Mouse (Mus musculus): ENCODE measurements around the gene Cab39. TPM values are rescaled to one million over a fixed set of nuclear protein-coding genes. Genes with fewer than 3 reads are reported as not detected.

The Cab39 gene
- polyA plus RNA-seq, 1 experiment from 2014 or later = 42.3 TPM

- no peak for ATAC-seq
- Histone ChIP-seq H3K9me3 (ENCODE audit: control insufficient read depth, low read length) (no peaks in the 10 kb centered on the region), H3K9ac (ENCODE audit: low read depth, low read length) (no peak overlapping the region), H3K4me3 (ENCODE audit: low read length) (no peak overlapping the region), H3K4me2 (ENCODE audit: low read length) (no peak overlapping the region), H3K4me1 (ENCODE audit: control insufficient read depth, insufficient read depth, low read depth, low read length) (no peaks in the 10 kb centered on the region), H3K27ac (ENCODE audit: low read depth, low read length) (no peak overlapping the region), H3K36me3 (ENCODE audit: control insufficient read depth, insufficient read depth, low read length) (peaks cover 5% of the 10 kb centered on the region; the same call in 1 of the 2 replicates), H3K27me3 (replicated peaks; ENCODE audit: control insufficient read depth, insufficient read depth, low read length) (no peaks in the 10 kb centered on the region)
- WGBS = 96% methylated on average over 1 of the region's 1 CpGs
Observed at GRCm38 (mm10) chr1:85829016-85829415, 35.8 kb downstream of the Cab39 start.

- no peak overlapping the region for H3K4me3 ChIP-seq (ENCODE audit: low read length)
- H3K9me3 ChIP-seq (ENCODE audit: control insufficient read depth, low read length) = no peaks in the 10 kb centered on the region
- H3K27ac ChIP-seq (ENCODE audit: low read depth, low read length) = no peak overlapping the region
- no peaks in the 10 kb centered on the region for H3K27me3 ChIP-seq (replicated peaks; ENCODE audit: control insufficient read depth, insufficient read depth, low read length)
- WGBS = 76% methylated on average over 4 of the region's 4 CpGs
- no peak overlapping the region for H3K9ac ChIP-seq (ENCODE audit: low read depth, low read length)
- H3K4me2 ChIP-seq (ENCODE audit: low read length) = no peak overlapping the region
- no peak for ATAC-seq
- no peaks in the 10 kb centered on the region for H3K4me1 ChIP-seq (ENCODE audit: control insufficient read depth, insufficient read depth, low read depth, low read length)
- no peaks in the 10 kb centered on the region for H3K36me3 ChIP-seq (ENCODE audit: control insufficient read depth, insufficient read depth, low read length)
Observed at GRCm38 (mm10) chr1:85838056-85838455, 44.8 kb downstream of the Cab39 start.

DNA sequence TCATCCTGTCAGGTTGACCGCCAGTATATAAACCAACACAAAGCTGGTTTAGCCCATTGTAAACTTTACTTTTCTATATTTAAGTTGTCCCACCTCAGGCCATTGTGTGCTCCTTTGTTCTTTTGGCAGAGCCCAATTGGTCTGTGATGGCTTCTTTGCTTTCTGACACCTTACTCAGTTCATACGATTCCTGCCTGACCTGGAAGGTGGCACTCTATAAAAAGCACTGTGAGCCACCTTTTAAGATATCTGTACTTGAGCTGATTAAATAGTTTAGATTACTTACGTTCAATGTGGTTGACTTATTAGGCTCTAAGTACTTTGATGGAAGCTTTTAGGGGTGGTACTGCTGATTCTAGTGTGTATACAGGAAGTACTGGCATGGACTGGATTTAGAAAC is 46.1 kb downstream of the Cab39 start:
- no peak overlapping the region for H3K27ac ChIP-seq (ENCODE audit: low read depth, low read length)
- no peak overlapping the region for H3K4me3 ChIP-seq (ENCODE audit: low read length)
- H3K27me3 ChIP-seq (replicated peaks; ENCODE audit: control insufficient read depth, insufficient read depth, low read length) = no peaks in the 10 kb centered on the region
- H3K4me1 ChIP-seq (ENCODE audit: control insufficient read depth, insufficient read depth, low read depth, low read length) = no peaks in the 10 kb centered on the region
- H3K36me3 ChIP-seq (ENCODE audit: control insufficient read depth, insufficient read depth, low read length) = no peaks in the 10 kb centered on the region
- H3K9me3 ChIP-seq (ENCODE audit: control insufficient read depth, low read length) = no peaks in the 10 kb centered on the region
- ATAC-seq = no peak
- 87% methylated on average over 3 of the region's 3 CpGs for WGBS
- no peak overlapping the region for H3K9ac ChIP-seq (ENCODE audit: low read depth, low read length)
- no peak overlapping the region for H3K4me2 ChIP-seq (ENCODE audit: low read length)

- 80% methylated on average over 1 of the region's 1 CpGs for WGBS
- no peaks in the 10 kb centered on the region for H3K9me3 ChIP-seq (ENCODE audit: control insufficient read depth, low read length)
Observed at GRCm38 (mm10) chr1:85839790-85840189, 46.5 kb downstream of the Cab39 start.

DNA sequence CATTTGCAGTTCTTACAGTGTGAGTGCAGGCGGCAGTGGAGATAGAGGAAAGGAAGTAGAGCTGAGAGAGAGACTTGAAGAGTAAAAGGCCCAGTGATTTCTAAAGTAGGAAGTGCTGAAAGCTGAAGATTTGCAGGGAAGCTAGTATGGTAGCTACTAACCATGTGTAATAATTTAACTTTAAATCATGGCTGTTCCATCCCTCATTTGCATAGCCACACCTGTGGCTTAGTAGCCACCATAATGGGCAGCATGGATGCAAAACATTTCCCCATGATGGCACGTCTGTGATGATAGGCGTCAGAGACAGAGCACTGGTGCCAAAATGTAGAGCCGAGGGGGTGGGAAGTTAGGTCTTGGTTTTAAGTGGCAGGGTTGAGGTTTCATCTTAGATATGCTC is 47.2 kb downstream of the Cab39 start:
- Histone ChIP-seq H3K27ac (ENCODE audit: low read depth, low read length) (no peak overlapping the region), H3K36me3 (ENCODE audit: control insufficient read depth, insufficient read depth, low read length) (no peaks in the 10 kb centered on the region), H3K4me2 (ENCODE audit: low read length) (no peak overlapping the region), H3K9me3 (ENCODE audit: control insufficient read depth, low read length) (no peaks in the 10 kb centered on the region), H3K9ac (ENCODE audit: low read depth, low read length) (no peak overlapping the region), H3K4me1 (ENCODE audit: control insufficient read depth, insufficient read depth, low read depth, low read length) (no peaks in the 10 kb centered on the region), H3K27me3 (replicated peaks; ENCODE audit: control insufficient read depth, insufficient read depth, low read length) (no peaks in the 10 kb centered on the region), H3K4me3 (ENCODE audit: low read length) (no peak overlapping the region)
- 89% methylated on average over 4 of the region's 4 CpGs for WGBS
- no peak for ATAC-seq

More at GRCm38 (mm10) chr1:85839790-85840189, 46.5 kb downstream of the Cab39 start:
- Histone ChIP-seq H3K27ac (ENCODE audit: low read depth, low read length) (no peak overlapping the region), H3K27me3 (replicated peaks; ENCODE audit: control insufficient read depth, insufficient read depth, low read length) (no peaks in the 10 kb centered on the region), H3K4me1 (ENCODE audit: control insufficient read depth, insufficient read depth, low read depth, low read length) (no peaks in the 10 kb centered on the region), H3K4me3 (ENCODE audit: low read length) (no peak overlapping the region), H3K4me2 (ENCODE audit: low read length) (no peak overlapping the region), H3K9ac (ENCODE audit: low read depth, low read length) (no peak overlapping the region), H3K36me3 (ENCODE audit: control insufficient read depth, insufficient read depth, low read length) (no peaks in the 10 kb centered on the region)
- no peak for ATAC-seq

GRCm38 (mm10) chr1:85842251-85842650 is 49.0 kb downstream of the Cab39 start:
- H3K4me1 ChIP-seq (ENCODE audit: control insufficient read depth, insufficient read depth, low read depth, low read length) = no peaks in the 10 kb centered on the region
- H3K27ac ChIP-seq (ENCODE audit: low read depth, low read length) = no peak overlapping the region
- H3K27me3 ChIP-seq (replicated peaks; ENCODE audit: control insufficient read depth, insufficient read depth, low read length) = no peaks in the 10 kb centered on the region
- no peaks in the 10 kb centered on the region for H3K36me3 ChIP-seq (ENCODE audit: control insufficient read depth, insufficient read depth, low read length)
- no peak for ATAC-seq
- H3K4me3 ChIP-seq (ENCODE audit: low read length) = no peak overlapping the region
- H3K4me2 ChIP-seq (ENCODE audit: low read length) = no peak overlapping the region
- H3K9ac ChIP-seq (ENCODE audit: low read depth, low read length) = no peak overlapping the region
- no peaks in the 10 kb centered on the region for H3K9me3 ChIP-seq (ENCODE audit: control insufficient read depth, low read length)

- Histone ChIP-seq H3K9me3 (ENCODE audit: control insufficient read depth, low read length) (no peaks in the 10 kb centered on the region), H3K4me1 (ENCODE audit: control insufficient read depth, insufficient read depth, low read depth, low read length) (no peaks in the 10 kb centered on the region), H3K4me2 (ENCODE audit: low read length) (no peak overlapping the region), H3K27ac (ENCODE audit: low read depth, low read length) (no peak overlapping the region), H3K27me3 (replicated peaks; ENCODE audit: control insufficient read depth, insufficient read depth, low read length) (no peaks in the 10 kb centered on the region), H3K36me3 (ENCODE audit: control insufficient read depth, insufficient read depth, low read length) (peaks cover 2% of the 10 kb centered on the region; the same call in 1 of the 2 replicates), H3K9ac (ENCODE audit: low read depth, low read length) (no peak overlapping the region), H3K4me3 (ENCODE audit: low read length) (no peak overlapping the region)
- ATAC-seq = no peak
- WGBS = 93% methylated on average over 4 of the region's 4 CpGs
Observed at GRCm38 (mm10) chr1:85843291-85843863, 50.1 kb downstream of the Cab39 start.

DNA sequence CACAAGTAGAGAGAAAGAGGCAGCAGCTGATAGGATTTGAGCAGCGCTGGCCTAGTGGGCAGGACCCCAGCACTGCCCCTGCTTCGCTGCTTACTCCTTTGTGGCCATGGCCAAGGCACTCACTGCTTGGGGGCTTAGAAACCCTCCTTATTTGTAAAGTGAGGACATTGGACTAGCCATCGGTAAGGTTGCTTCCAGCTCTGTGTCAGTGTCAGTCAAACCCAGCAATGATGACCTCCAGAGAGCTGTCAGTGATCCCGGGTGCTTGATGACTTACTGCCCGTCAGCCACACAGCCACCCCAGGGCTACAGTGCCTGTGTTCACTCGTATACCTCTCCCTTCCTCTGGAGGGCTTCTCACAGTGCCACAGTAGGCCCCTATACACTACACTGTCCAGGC is 51.7 kb downstream of the Cab39 start:
- 81% methylated on average over 6 of the region's 6 CpGs for WGBS
- no peaks in the 10 kb centered on the region for H3K27me3 ChIP-seq (replicated peaks; ENCODE audit: control insufficient read depth, insufficient read depth, low read length)
- H3K4me1 ChIP-seq (ENCODE audit: control insufficient read depth, insufficient read depth, low read depth, low read length) = no peaks in the 10 kb centered on the region
- H3K4me2 ChIP-seq (ENCODE audit: low read length) = no peak overlapping the region
- ATAC-seq = no peak
- H3K9ac ChIP-seq (ENCODE audit: low read depth, low read length) = no peak overlapping the region
- no peak overlapping the region for H3K27ac ChIP-seq (ENCODE audit: low read depth, low read length)
- H3K4me3 ChIP-seq (ENCODE audit: low read length) = no peak overlapping the region
- H3K9me3 ChIP-seq (ENCODE audit: control insufficient read depth, low read length) = no peaks in the 10 kb centered on the region
- H3K36me3 ChIP-seq (ENCODE audit: control insufficient read depth, insufficient read depth, low read length) = peaks cover 12% of the 10 kb centered on the region

GRCm38 (mm10) chr1:85845476-85845875 is 52.2 kb downstream of the Cab39 start:
- no peaks in the 10 kb centered on the region for H3K27me3 ChIP-seq (replicated peaks; ENCODE audit: control insufficient read depth, insufficient read depth, low read length)
- H3K27ac ChIP-seq (ENCODE audit: low read depth, low read length) = no peak overlapping the region
- 72% methylated on average over 3 of the region's 3 CpGs for WGBS
- no peaks in the 10 kb centered on the region for H3K9me3 ChIP-seq (ENCODE audit: control insufficient read depth, low read length)
- no peak for ATAC-seq
- H3K36me3 ChIP-seq (ENCODE audit: control insufficient read depth, insufficient read depth, low read length) = peaks cover 12% of the 10 kb centered on the region
- H3K4me1 ChIP-seq (ENCODE audit: control insufficient read depth, insufficient read depth, low read depth, low read length) = no peaks in the 10 kb centered on the region
- no peak overlapping the region for H3K4me2 ChIP-seq (ENCODE audit: low read length)
- H3K9ac ChIP-seq (ENCODE audit: low read depth, low read length) = no peak overlapping the region
- no peak overlapping the region for H3K4me3 ChIP-seq (ENCODE audit: low read length)

DNA sequence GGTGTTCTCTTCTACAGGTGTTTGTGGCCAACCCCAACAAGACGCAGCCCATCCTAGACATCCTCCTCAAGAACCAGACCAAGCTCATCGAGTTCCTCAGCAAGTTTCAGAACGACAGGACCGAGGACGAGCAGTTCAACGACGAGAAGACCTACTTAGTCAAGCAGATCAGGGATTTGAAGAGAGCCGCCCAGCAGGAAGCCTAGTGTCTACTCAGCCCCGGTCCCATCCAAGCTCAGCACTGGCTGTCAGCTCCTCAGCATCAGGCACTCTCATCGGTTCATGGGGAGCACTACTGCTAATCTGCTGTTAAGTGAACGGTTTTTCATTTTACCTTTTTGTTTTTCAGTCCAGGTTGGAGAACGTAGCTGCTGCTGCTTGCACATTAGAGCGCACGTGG is 55.8 kb downstream of the Cab39 start:
- Histone ChIP-seq H3K4me1 (ENCODE audit: control insufficient read depth, insufficient read depth, low read depth, low read length) (no peaks in the 10 kb centered on the region), H3K36me3 (ENCODE audit: control insufficient read depth, insufficient read depth, low read length) (peaks cover 12% of the 10 kb centered on the region), H3K27me3 (replicated peaks; ENCODE audit: control insufficient read depth, insufficient read depth, low read length) (no peaks in the 10 kb centered on the region), H3K4me2 (ENCODE audit: low read length) (no peak overlapping the region), H3K9ac (ENCODE audit: low read depth, low read length) (no peak overlapping the region), H3K9me3 (ENCODE audit: control insufficient read depth, low read length) (no peaks in the 10 kb centered on the region), H3K27ac (ENCODE audit: low read depth, low read length) (no peak overlapping the region), H3K4me3 (ENCODE audit: low read length) (no peak overlapping the region)
- no peak for ATAC-seq
- WGBS = 93% methylated on average over 14 of the region's 14 CpGs

All from hindbrain, embryonic 16.5 days (tissue).